Mouse (Mus musculus): ENCODE measurements around the gene Psmb9. TPM values are rescaled to one million over a fixed set of nuclear protein-coding genes. Genes with fewer than 3 reads are reported as not detected.

Psmb9 gene
- polyA plus RNA-seq, 1 experiment from 2014 or later, result 8.8 TPM

DNA sequence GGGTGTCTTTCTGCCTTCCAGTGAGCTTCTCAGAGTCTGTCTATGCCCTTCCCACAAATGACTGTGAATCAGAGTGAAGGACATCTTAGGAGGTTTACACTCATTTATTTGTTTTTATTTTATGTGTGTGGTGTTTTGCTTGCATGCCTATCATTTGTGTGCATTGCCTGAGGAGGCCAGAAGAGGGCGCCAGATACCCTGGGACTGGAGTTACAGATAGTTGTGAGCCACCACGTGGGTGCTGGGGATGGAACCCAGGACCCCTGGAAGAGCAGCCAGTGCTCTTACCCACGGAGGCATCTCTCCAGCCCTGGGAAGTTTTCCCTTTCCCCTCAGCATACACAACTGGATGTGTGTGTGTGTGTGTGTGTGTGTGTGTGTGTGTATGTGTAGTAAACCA, 22.1 kb upstream of the Psmb9 start:
- Histone ChIP-seq H3K9me3 (ENCODE audit: control insufficient read depth, low read length) (peaks cover 6% of the 10 kb centered on the region), H3K4me2 (ENCODE audit: low read depth, low read length) (no peak overlapping the region), H3K27me3 (ENCODE audit: control insufficient read depth, insufficient read depth, low read depth, low read length) (peaks cover 29% of the 10 kb centered on the region), H3K9ac (ENCODE audit: low read length) (no peak overlapping the region), H3K4me1 (replicated peaks; ENCODE audit: control insufficient read depth, insufficient read depth, low read length) (peaks cover 11% of the 10 kb centered on the region), H3K27ac (ENCODE audit: low read length) (no peak overlapping the region), H3K36me3 (ENCODE audit: control insufficient read depth, insufficient read depth, low read length) (no peaks in the 10 kb centered on the region), H3K4me3 (ENCODE audit: low read length) (no peak overlapping the region)
- no peak for ATAC-seq (ENCODE audit: low read depth)
- 44% methylated on average over 3 of the region's 3 CpGs for WGBS

DNA sequence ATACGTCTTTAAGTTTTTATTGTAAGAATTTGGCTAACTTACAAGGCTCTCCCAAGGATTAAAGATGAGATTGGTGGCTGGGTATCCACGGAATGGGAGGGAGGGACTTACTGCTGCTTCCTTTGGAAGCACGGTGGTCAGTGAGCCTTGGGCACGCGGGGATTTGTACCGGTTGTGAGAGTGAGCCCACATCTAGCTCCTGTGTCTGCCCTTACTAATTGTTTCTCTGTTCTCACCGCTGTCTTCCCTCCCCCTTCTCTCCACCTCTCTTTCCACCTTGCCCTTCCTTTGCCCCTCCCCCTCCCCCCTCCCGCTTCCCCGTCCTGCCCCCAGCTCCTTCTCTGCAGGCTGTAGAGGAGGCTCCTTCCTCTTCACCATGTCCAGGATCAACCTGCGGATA, 20.9 kb upstream of the Psmb9 start:
- Histone ChIP-seq H3K27me3 (ENCODE audit: control insufficient read depth, insufficient read depth, low read depth, low read length) (peaks cover 19% of the 10 kb centered on the region), H3K4me2 (ENCODE audit: low read depth, low read length) (no peak overlapping the region), H3K9ac (ENCODE audit: low read length) (no peak overlapping the region), H3K27ac (ENCODE audit: low read length) (no peak overlapping the region), H3K36me3 (ENCODE audit: control insufficient read depth, insufficient read depth, low read length) (no peaks in the 10 kb centered on the region), H3K4me1 (replicated peaks; ENCODE audit: control insufficient read depth, insufficient read depth, low read length) (peaks cover 11% of the 10 kb centered on the region), H3K4me3 (ENCODE audit: low read length) (no peak overlapping the region), H3K9me3 (ENCODE audit: control insufficient read depth, low read length) (peaks cover 6% of the 10 kb centered on the region)
- ATAC-seq (ENCODE audit: low read depth), result no peak
- 18% methylated on average over 9 of the region's 10 CpGs for WGBS

DNA sequence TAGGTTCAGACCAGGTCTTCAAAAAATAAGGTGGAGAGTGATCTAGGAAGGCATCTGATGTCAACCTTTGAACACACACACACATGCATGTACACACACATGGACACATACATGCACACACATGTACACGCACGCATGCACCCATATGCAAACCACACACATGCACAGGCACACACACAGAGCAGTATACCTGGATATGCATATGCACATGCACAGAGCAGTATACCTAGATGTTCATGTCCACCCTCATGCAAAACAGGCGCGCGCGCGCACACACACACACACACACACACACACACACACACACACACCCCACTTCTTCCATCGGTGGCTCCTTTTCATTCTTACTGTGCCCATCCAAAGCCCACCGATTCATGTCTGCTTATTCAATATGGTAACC, 20.3 kb upstream of the Psmb9 start:
- H3K4me3 ChIP-seq (ENCODE audit: low read length), result no peak overlapping the region
- H3K27me3 ChIP-seq (ENCODE audit: control insufficient read depth, insufficient read depth, low read depth, low read length), result peaks cover 14% of the 10 kb centered on the region
- H3K9ac ChIP-seq (ENCODE audit: low read length), result no peak overlapping the region
- peaks cover 11% of the 10 kb centered on the region for H3K4me1 ChIP-seq (replicated peaks; ENCODE audit: control insufficient read depth, insufficient read depth, low read length)
- H3K9me3 ChIP-seq (ENCODE audit: control insufficient read depth, low read length), result peaks cover 6% of the 10 kb centered on the region
- H3K4me2 ChIP-seq (ENCODE audit: low read depth, low read length), result no peak overlapping the region
- no peak for ATAC-seq (ENCODE audit: low read depth)
- H3K36me3 ChIP-seq (ENCODE audit: control insufficient read depth, insufficient read depth, low read length), result no peaks in the 10 kb centered on the region
- no peak overlapping the region for H3K27ac ChIP-seq (ENCODE audit: low read length)
- 92% methylated on average over 9 of the region's 9 CpGs for WGBS

DNA sequence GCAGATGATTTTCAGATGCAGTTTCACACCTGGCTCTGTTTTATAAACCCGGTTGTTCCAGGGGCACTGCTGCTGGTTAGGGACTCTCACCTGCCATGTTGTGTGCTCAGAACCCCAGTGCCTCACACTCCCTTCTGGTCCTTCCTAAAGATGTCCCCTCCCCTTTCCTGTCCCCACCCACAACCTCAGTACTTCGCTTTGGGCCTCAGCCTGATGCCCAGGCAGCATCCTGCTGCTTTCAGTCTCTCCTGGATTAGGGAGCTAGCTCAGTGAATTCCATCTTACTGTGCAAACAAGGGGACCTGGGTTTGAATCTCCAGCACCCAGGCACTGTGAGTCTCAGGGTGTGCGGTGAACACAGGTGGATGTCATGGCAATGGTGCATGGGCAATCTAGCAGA, 19.9 kb upstream of the Psmb9 start:
- Histone ChIP-seq H3K9me3 (ENCODE audit: control insufficient read depth, low read length) (peaks cover 6% of the 10 kb centered on the region), H3K27me3 (ENCODE audit: control insufficient read depth, insufficient read depth, low read depth, low read length) (peaks cover 12% of the 10 kb centered on the region; the same call in 1 of the 2 replicates), H3K4me3 (ENCODE audit: low read length) (no peak overlapping the region), H3K9ac (ENCODE audit: low read length) (no peak overlapping the region), H3K36me3 (ENCODE audit: control insufficient read depth, insufficient read depth, low read length) (no peaks in the 10 kb centered on the region), H3K4me2 (ENCODE audit: low read depth, low read length) (no peak overlapping the region), H3K4me1 (replicated peaks; ENCODE audit: control insufficient read depth, insufficient read depth, low read length) (peaks cover 11% of the 10 kb centered on the region), H3K27ac (ENCODE audit: low read length) (no peak overlapping the region)
- ATAC-seq (ENCODE audit: low read depth), result no peak
- WGBS, result 53% methylated on average over 3 of the region's 3 CpGs

DNA sequence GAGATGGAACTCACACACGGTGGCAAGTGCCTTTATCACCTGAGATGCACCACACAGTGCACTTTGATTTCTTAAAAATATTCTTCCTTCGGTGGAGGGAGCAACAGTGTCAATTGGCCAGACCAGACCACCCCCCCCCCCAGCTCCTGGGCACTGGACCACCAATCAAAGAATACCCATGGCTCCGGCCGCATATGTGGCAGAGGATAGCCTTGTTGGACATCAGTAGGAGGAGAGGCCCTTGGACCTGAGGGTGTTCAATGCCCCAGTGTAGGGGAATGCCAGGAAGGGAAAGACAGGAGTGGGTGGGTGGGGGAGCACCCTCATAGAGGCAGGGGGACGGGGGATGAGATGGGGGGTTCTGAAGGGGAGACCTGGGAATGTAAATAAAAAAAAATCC, 19.2 kb upstream of the Psmb9 start:
- Histone ChIP-seq H3K27me3 (ENCODE audit: control insufficient read depth, insufficient read depth, low read depth, low read length) (peaks cover 7% of the 10 kb centered on the region; the same call in 1 of the 2 replicates), H3K36me3 (ENCODE audit: control insufficient read depth, insufficient read depth, low read length) (no peaks in the 10 kb centered on the region), H3K9me3 (ENCODE audit: control insufficient read depth, low read length) (peaks cover 6% of the 10 kb centered on the region), H3K4me1 (replicated peaks; ENCODE audit: control insufficient read depth, insufficient read depth, low read length) (peaks cover 11% of the 10 kb centered on the region), H3K4me3 (ENCODE audit: low read length) (no peak overlapping the region), H3K27ac (ENCODE audit: low read length) (no peak overlapping the region), H3K4me2 (ENCODE audit: low read depth, low read length) (no peak overlapping the region), H3K9ac (ENCODE audit: low read length) (no peak overlapping the region)
- ATAC-seq (ENCODE audit: low read depth), result no peak
- 87% methylated on average over 5 of the region's 5 CpGs for WGBS

DNA sequence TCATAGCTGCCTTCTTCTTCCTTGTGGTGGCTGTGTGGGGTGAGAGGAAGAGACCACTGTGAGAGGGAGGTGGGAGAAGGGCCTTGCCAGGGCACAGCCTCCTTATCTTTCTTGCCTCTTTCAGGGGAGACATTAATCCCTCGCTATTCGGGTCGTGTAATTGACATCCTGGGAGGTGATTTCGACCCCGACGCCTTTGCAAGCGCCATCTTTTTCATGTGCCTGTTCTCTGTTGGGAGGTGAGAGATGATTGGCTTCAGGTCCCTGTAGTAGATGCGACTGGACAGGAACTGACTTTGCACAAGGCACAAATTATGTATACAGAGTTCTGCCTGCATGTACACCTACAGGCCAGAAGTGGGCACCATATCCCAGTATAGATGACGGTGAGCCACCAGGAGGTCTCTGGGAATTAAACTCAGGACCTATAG, 18.2 kb upstream of the Psmb9 start:
- H3K27ac ChIP-seq (ENCODE audit: low read length), result no peak overlapping the region
- peak overlapping the region; percentile 71 for H3K4me3 ChIP-seq (ENCODE audit: low read length)
- ATAC-seq (ENCODE audit: low read depth), result 0 out of 2 replicates have a peak, but pooled peaks have one; percentile 21
- H3K4me2 ChIP-seq (ENCODE audit: low read depth, low read length), result peak overlapping the region; percentile 97
- no peaks in the 10 kb centered on the region for H3K36me3 ChIP-seq (ENCODE audit: control insufficient read depth, insufficient read depth, low read length)
- H3K27me3 ChIP-seq (ENCODE audit: control insufficient read depth, insufficient read depth, low read depth, low read length), result peaks cover 1% of the 10 kb centered on the region; the same call in 1 of the 2 replicates
- WGBS, result 22% methylated on average over 9 of the region's 9 CpGs
- peaks cover 11% of the 10 kb centered on the region for H3K4me1 ChIP-seq (replicated peaks; ENCODE audit: control insufficient read depth, insufficient read depth, low read length)
- peaks cover 6% of the 10 kb centered on the region for H3K9me3 ChIP-seq (ENCODE audit: control insufficient read depth, low read length)
- H3K9ac ChIP-seq (ENCODE audit: low read length), result peak overlapping the region; percentile 77

DNA sequence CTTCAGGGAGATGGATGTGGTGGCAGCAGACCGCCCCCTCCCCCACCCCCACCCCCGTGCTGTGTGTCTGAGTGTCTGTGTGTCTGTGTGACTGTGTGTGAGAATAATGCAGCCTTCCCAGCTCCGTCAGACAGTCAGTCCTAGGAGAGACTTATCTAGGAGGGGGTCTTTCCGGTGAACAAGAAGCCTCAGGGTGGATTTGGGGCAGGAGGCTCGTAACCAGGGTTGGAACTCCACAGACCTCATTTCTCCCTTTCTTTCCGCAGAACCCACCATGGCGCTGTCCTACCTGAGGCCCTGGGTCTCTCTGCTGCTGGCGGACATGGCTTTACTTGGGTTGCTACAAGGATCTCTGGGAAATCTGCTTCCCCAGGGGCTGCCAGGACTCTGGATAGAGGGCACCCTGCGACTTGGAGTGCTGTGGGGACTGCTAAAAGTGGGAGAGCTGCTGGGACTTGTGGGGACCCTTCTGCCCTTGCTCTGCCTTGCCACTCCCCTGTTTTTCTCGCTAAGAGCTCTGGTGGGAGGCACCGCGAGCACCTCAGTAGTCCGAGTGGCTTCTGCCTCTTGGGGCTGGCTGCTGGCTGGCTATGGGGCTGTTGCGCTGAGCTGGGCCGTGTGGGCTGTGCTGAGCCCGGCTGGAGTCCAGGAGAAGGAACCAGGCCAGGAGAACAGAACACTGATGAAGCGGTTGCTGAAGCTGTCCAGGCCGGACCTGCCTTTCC, 17.6 kb upstream of the Psmb9 start:
- peak; percentile 37 for ATAC-seq (ENCODE audit: low read depth)
- no peak overlapping the region for H3K27ac ChIP-seq (ENCODE audit: low read length)
- H3K4me2 ChIP-seq (ENCODE audit: low read depth, low read length), result peak overlapping the region; percentile 97
- no peaks in the 10 kb centered on the region for H3K36me3 ChIP-seq (ENCODE audit: control insufficient read depth, insufficient read depth, low read length)
- H3K27me3 ChIP-seq (ENCODE audit: control insufficient read depth, insufficient read depth, low read depth, low read length), result no peaks in the 10 kb centered on the region; the same call in 1 of the 2 replicates
- H3K9me3 ChIP-seq (ENCODE audit: control insufficient read depth, low read length), result peaks cover 6% of the 10 kb centered on the region
- 12% methylated on average over 18 of the region's 18 CpGs for WGBS
- peak overlapping the region; percentile 71 for H3K4me3 ChIP-seq (ENCODE audit: low read length)
- peaks cover 11% of the 10 kb centered on the region for H3K4me1 ChIP-seq (replicated peaks; ENCODE audit: control insufficient read depth, insufficient read depth, low read length)
- peak overlapping the region; percentile 77 for H3K9ac ChIP-seq (ENCODE audit: low read length)

DNA sequence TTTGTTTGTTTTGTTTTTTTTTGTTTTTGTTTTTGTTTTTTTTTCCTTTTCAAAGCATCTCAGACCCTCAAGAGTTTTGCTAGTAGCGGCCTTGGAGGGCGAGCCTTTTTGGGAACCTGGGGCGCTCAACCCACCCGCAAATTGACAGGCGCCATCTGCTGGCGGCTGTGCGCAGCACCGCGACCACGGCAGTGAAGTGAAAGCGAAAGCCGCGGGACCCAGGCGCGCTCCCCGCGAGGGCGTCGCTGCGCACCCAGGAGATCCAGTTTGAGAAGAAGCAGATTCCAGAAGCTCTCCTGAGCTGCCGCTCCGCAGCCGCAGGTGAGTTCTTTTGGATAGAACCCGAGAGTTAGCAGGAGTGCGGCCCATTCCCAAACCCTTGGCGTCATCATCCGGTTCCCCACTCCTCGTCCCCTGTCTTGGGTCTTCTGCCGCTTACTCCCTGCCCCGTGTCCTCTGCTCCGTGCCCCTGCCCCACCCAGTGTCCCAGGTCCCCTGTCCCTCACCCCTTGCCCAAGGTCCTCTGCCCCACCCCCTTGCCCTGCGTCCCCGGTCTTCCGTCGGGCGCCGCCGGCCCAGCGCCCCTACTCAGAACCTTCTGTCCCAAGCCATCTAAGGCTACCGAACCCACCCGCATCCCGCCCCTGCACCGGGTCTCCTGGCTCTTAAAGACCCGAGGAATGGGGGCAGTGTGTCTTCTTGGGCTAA, 16.9 kb upstream of the Psmb9 start:
- Histone ChIP-seq H3K9ac (ENCODE audit: low read length) (peak overlapping the region; percentile 77), H3K27me3 (ENCODE audit: control insufficient read depth, insufficient read depth, low read depth, low read length) (no peaks in the 10 kb centered on the region; the same call in 1 of the 2 replicates), H3K9me3 (ENCODE audit: control insufficient read depth, low read length) (peaks cover under 1% of the 10 kb centered on the region; the same call in 1 of the 2 replicates), H3K27ac (ENCODE audit: low read length) (peak overlapping the region; percentile 30; the same call in 1 of the 2 replicates), H3K4me3 (ENCODE audit: low read length) (peak overlapping the region; percentile 71), H3K4me1 (replicated peaks; ENCODE audit: control insufficient read depth, insufficient read depth, low read length) (peaks cover 11% of the 10 kb centered on the region), H3K4me2 (ENCODE audit: low read depth, low read length) (peak overlapping the region; percentile 97), H3K36me3 (ENCODE audit: control insufficient read depth, insufficient read depth, low read length) (no peaks in the 10 kb centered on the region)
- WGBS, result 1% methylated on average over 44 of the region's 44 CpGs
- peak; percentile 77 for ATAC-seq (ENCODE audit: low read depth)

DNA sequence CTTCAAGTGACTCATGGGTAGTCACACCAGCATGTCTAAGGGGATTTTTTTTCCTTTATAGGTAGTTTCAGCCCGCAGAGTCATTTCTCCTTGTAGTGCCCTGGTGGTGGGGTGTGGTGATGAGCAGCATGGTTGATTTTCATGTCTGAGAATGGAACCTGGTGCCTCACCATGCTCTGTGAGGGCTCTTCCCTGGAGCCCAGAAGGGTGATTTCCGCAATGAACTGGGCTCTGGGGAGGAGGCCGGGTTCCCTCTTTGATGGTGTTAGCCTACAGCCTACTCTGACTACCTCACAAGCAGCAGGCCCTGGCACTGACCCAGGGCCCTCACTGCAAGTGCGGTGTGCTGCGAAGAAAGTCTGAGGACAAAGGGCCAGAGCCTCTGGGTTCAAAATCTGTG, 15.9 kb upstream of the Psmb9 start, which contains the start of gene Tap2:
Gene Tap2, plus strand, starts transcription at position 84 of the 400 bp plus-strand sequence.
- peaks cover 6% of the 10 kb centered on the region for H3K27me3 ChIP-seq (ENCODE audit: control insufficient read depth, insufficient read depth, low read depth, low read length)
- peak within 1 kb of the TSS; percentile 71 for H3K4me3 ChIP-seq (ENCODE audit: low read length)
- no peak for ATAC-seq (ENCODE audit: low read depth)
- H3K9ac ChIP-seq (ENCODE audit: low read length), result peak within 1 kb of the TSS; percentile 77
- peaks cover 11% of the 10 kb centered on the region for H3K4me1 ChIP-seq (replicated peaks; ENCODE audit: control insufficient read depth, insufficient read depth, low read length)
- H3K36me3 ChIP-seq (ENCODE audit: control insufficient read depth, insufficient read depth, low read length), result no peaks in the 10 kb centered on the region
- H3K27ac ChIP-seq (ENCODE audit: low read length), result peak within 1 kb of the TSS; percentile 30; the same call in 1 of the 2 replicates
- WGBS, result 71% methylated on average over 5 of the region's 5 CpGs
- no peaks in the 10 kb centered on the region for H3K9me3 ChIP-seq (ENCODE audit: control insufficient read depth, low read length)
- H3K4me2 ChIP-seq (ENCODE audit: low read depth, low read length), result peak within 1 kb of the TSS; percentile 97

Measured in lung, embryonic 16.5 days (tissue).